13 mouse cellular contexts compared by ENCODE assay signal in genomic region chr1:24195951-24196517, GRCm38 (mm10). TPM values are rescaled to one million over a fixed set of nuclear protein-coding genes. Genes with fewer than 3 reads are reported as not detected.
DNase-seq lines count a peak whose midpoint lies in the region; ATAC-seq lines count a peak whose summit lies in the region.
"Had no signal": no experiment of that assay in that cellular context is flagged by ENCODE, and none has a peak within 500 bp of the region (broad histone marks: within the 10 kb centered on the region; RNA-seq: fewer than 3 reads in every experiment).

No protein-coding gene starts in this region.

- H3K27me3 ChIP-seq in kidney, embryonic 15.5 days: no peaks in the 10 kb centered on the region
- no peaks in the 10 kb centered on the region for H3K27me3 ChIP-seq in forebrain, embryonic 13.5 days
- H3K27me3 ChIP-seq in limb, embryonic 15.5 days: no peaks in the 10 kb centered on the region
- H3K27me3 ChIP-seq in liver, embryonic 12.5 days (replicated peaks): no peaks in the 10 kb centered on the region

- no peak for DNase-seq in kidney, postnatal 4 days
- DNase-seq in embryo, embryonic 9.5 days (ENCODE audit: extremely low spot score): peak; percentile 55
- no peak for DNase-seq in urinary bladder, postnatal 4 days (ENCODE audit: low spot score in 2 of 2)
- DNase-seq in lung, postnatal 4 days: no peak
- DNase-seq: gastrocnemius, postnatal 14 days; kidney, adult 8-10 months; liver; thymus, postnatal 4 days had no signal

- no peaks in the 10 kb centered on the region for H3K36me3 ChIP-seq in kidney, embryonic 15.5 days
- H3K36me3 ChIP-seq in forebrain, embryonic 13.5 days (ENCODE audit: poor library complexity, severe bottlenecking): no peaks in the 10 kb centered on the region
- no peaks in the 10 kb centered on the region for H3K36me3 ChIP-seq in limb, embryonic 15.5 days
- H3K36me3 ChIP-seq in liver, embryonic 12.5 days: no peaks in the 10 kb centered on the region

- WGBS in kidney, embryonic 15.5 days: 9% methylated on average over 3 of the region's 3 CpGs
- WGBS in forebrain, embryonic 13.5 days: 24% methylated on average over 3 of the region's 3 CpGs
- WGBS in limb, embryonic 15.5 days: 15% methylated on average over 3 of the region's 3 CpGs
- WGBS in liver, embryonic 12.5 days (ENCODE audit: insufficient replicate concordance): 30% methylated on average over 3 of the region's 3 CpGs

- peak overlapping the region; percentile 42 for H3K4me2 ChIP-seq in kidney, embryonic 15.5 days
- H3K4me2 ChIP-seq in forebrain, embryonic 13.5 days: no peak overlapping the region
- peak overlapping the region; percentile 25; the same call in 1 of the 2 replicates for H3K4me2 ChIP-seq in limb, embryonic 15.5 days
- H3K4me2 ChIP-seq in liver, embryonic 12.5 days: no peak overlapping the region

- H3K4me3 ChIP-seq in kidney, embryonic 15.5 days (replicated peaks): peak overlapping the region; percentile 20; the same call in 1 of the 2 replicates
- H3K4me3 ChIP-seq in forebrain, embryonic 13.5 days: no peak overlapping the region
- H3K4me3 ChIP-seq in limb, embryonic 15.5 days: peak overlapping the region; percentile 24
- H3K4me3 ChIP-seq in liver, embryonic 12.5 days: no peak overlapping the region

- ATAC-seq in kidney, embryonic 15.5 days (replicated peaks; ENCODE audit: low FRiP score): peak; percentile 85
- ATAC-seq in forebrain, embryonic 13.5 days: peak; percentile 65
- ATAC-seq in limb, embryonic 15.5 days (ENCODE audit: insufficient number of reproducible peaks, low FRiP score, low TSS enrichment, low read depth): peak; percentile 87
- no peak for ATAC-seq in liver, embryonic 12.5 days

- H3K9ac ChIP-seq in kidney, embryonic 15.5 days: no peak overlapping the region
- H3K9ac ChIP-seq in forebrain, embryonic 13.5 days: no peak overlapping the region
- no peak overlapping the region for H3K9ac ChIP-seq in limb, embryonic 15.5 days
- no peak overlapping the region for H3K9ac ChIP-seq in liver, embryonic 12.5 days

- H3K9me3 ChIP-seq in kidney, embryonic 15.5 days (replicated peaks): no peaks in the 10 kb centered on the region
- no peaks in the 10 kb centered on the region for H3K9me3 ChIP-seq in forebrain, embryonic 13.5 days (replicated peaks)
- no peaks in the 10 kb centered on the region for H3K9me3 ChIP-seq in limb, embryonic 15.5 days
- no peaks in the 10 kb centered on the region for H3K9me3 ChIP-seq in liver, embryonic 12.5 days (replicated peaks)

- H3K4me1 ChIP-seq in kidney, embryonic 15.5 days: peaks cover 19% of the 10 kb centered on the region
- peaks cover 23% of the 10 kb centered on the region for H3K4me1 ChIP-seq in forebrain, embryonic 13.5 days
- H3K4me1 ChIP-seq in limb, embryonic 15.5 days: peaks cover 25% of the 10 kb centered on the region
- no peaks in the 10 kb centered on the region for H3K4me1 ChIP-seq in liver, embryonic 12.5 days

- peak overlapping the region; percentile 5; the same call in 1 of the 2 replicates for H3K27ac ChIP-seq in kidney, embryonic 15.5 days
- H3K27ac ChIP-seq in forebrain, embryonic 13.5 days: no peak overlapping the region
- peak overlapping the region; percentile 87 for H3K27ac ChIP-seq in limb, embryonic 15.5 days
- H3K27ac ChIP-seq in liver, embryonic 12.5 days: no peak overlapping the region

RNA-seq across cellular contexts. Expression of gene Col9a1, which starts 18.6 kb away (rescaled TPM):
- polyA plus RNA-seq in kidney, embryonic 15.5 days (2015; fragmentation: Nextera tagmentation; extraction: Ambion mirVana): 8.1 and 12.7 TPM in 2 replicates
- polyA plus RNA-seq in forebrain, embryonic 13.5 days (2015; fragmentation: Nextera tagmentation; extraction: Ambion mirVana): 0.84 and 1.8 TPM in 2 replicates
- polyA plus RNA-seq in limb, embryonic 15.5 days (2015; fragmentation: Nextera tagmentation; extraction: Ambion mirVana): 170 and 178 TPM in 2 replicates
- 0.53 and 0.70 TPM in 2 replicates for polyA plus RNA-seq in liver, embryonic 12.5 days (2016; fragmentation: Nextera tagmentation; extraction: Ambion mirVana)
- polyA plus RNA-seq: small intestine, adult 2 months had no signal

Comparison
In these comparisons a context has a peak if more than half of its experiments do, and no peak if none do; other contexts are left out.
1. H3K27ac ChIP-seq: peak in kidney, embryonic 15.5 days (single experiment) and limb, embryonic 15.5 days (single experiment); none in forebrain, embryonic 13.5 days (single experiment) and liver, embryonic 12.5 days (single experiment).
2. H3K4me2 ChIP-seq: peak in kidney, embryonic 15.5 days (single experiment) and limb, embryonic 15.5 days (single experiment); none in forebrain, embryonic 13.5 days (single experiment) and liver, embryonic 12.5 days (single experiment).
3. H3K4me3 ChIP-seq: peak in kidney, embryonic 15.5 days (single experiment) and limb, embryonic 15.5 days (single experiment); none in forebrain, embryonic 13.5 days (single experiment) and liver, embryonic 12.5 days (single experiment).
4. RNA of gene Col9a1, which starts 18.6 kb away (polyA plus RNA-seq): 170 to 178 TPM in limb, embryonic 15.5 days; 8.1 to 12.7 TPM in kidney, embryonic 15.5 days, 0.84 to 1.8 TPM in forebrain, embryonic 13.5 days and 0.53 to 0.70 TPM in liver, embryonic 12.5 days; every median in the first group is over 10 times any median in the second.